Mouse (Mus musculus) embryonic facial prominence, embryonic 11.5 days (tissue): Measurements from ENCODE around the gene Abcc1. TPM values are rescaled to one million over a fixed set of nuclear protein-coding genes. Genes with fewer than 3 reads are reported as not detected.

Experiments
- ATAC-seq: fragments of 200-750 bp; cut with Nextera tagmentation; replicated peaks from 2 replicates; pipeline ENCODE4 v1.8.0; 2017; ENCODE audit warnings: low read depth; ENCODE audit not compliant: insufficient number of reproducible peaks, low FRiP score, low TSS enrichment
- DNase-seq: peaks from one replicate; pipeline ENCODE4 v3.0.0-alpha.2; 2015; ENCODE audit warnings: low spot score
- H3K27ac ChIP-seq: fragments of 300-500 bp; sonication (generic); replicated peaks from 2 replicates; pipeline ENCODE4 v1.5.1; 2014; ENCODE audit warnings: mild to moderate bottlenecking, low read depth, low read length, control low read depth
- H3K27me3 ChIP-seq: fragments of 300-500 bp; sonication (generic); 2 replicates; pipeline ENCODE4 v1.6.1; 2014; ENCODE audit warnings: mild to moderate bottlenecking, low read length, moderate library complexity, mixed read lengths; ENCODE audit not compliant: control insufficient read depth, insufficient read depth
- H3K36me3 ChIP-seq: fragments of 300-500 bp; sonication (generic); replicated peaks from 2 replicates; pipeline ENCODE4 v1.6.1; 2014; ENCODE audit warnings: low read depth, mild to moderate bottlenecking, low read length, moderate library complexity, mixed read lengths; ENCODE audit not compliant: control insufficient read depth, insufficient read depth
- H3K4me1 ChIP-seq: fragments of 300-500 bp; sonication (generic); 2 replicates; pipeline ENCODE4 v1.6.1; 2014; ENCODE audit warnings: low read length, mixed read lengths; ENCODE audit not compliant: control insufficient read depth, insufficient read depth
- H3K4me2 ChIP-seq: fragments of 300-500 bp; sonication (generic); 2 replicates; pipeline ENCODE4 v1.6.1; 2014; ENCODE audit warnings: low read depth, mild to moderate bottlenecking, control low read depth, low read length, moderate library complexity
- H3K4me3 ChIP-seq: fragments of 300-500 bp; sonication (generic); 2 replicates; pipeline ENCODE4 v1.5.1; 2014; ENCODE audit warnings: low read depth, low read length, control low read depth
- H3K9ac ChIP-seq: fragments of 300-500 bp; sonication (generic); replicated peaks from 2 replicates; pipeline ENCODE4 v1.6.1; 2014; ENCODE audit warnings: mild to moderate bottlenecking, control low read depth, low read length
- H3K9me3 ChIP-seq: fragments of 300-500 bp; sonication (generic); replicated peaks from 2 replicates; pipeline ENCODE4 v1.6.1; 2016; ENCODE audit warnings: mild to moderate bottlenecking, low read length, inconsistent platforms, mixed read lengths; ENCODE audit not compliant: control insufficient read depth
- WGBS: fragments of 180-500 bp; shearing (Covaris S2); extraction: QIAGEN DNeasy Blood & Tissue Kit; methylation state at CpG from one replicate; pipeline ENCODE4 v1.1.7; 2014; 5-methylcytosine and 5-hydroxymethylcytosine counted together
- polyA plus RNA-seq: library from polyadenylated mRNA; unstranded; fragments of >200 nt; fragmentation: Nextera tagmentation; extraction: Ambion mirVana; gene quantifications from 2 replicates; pipeline ENCODE4 v1.2.1, GENCODE M21; 2014

Abcc1 gene
- polyA plus RNA-seq: 5.5 and 6.2 TPM in 2 replicates

- ATAC-seq: peak; percentile 95
These were observed at the start of gene Abcc1 for GRCm38 (mm10) chr16:14361362-14362098. TSS of gene Abcc1 (plus strand) at chr16:14361558.

DNA sequence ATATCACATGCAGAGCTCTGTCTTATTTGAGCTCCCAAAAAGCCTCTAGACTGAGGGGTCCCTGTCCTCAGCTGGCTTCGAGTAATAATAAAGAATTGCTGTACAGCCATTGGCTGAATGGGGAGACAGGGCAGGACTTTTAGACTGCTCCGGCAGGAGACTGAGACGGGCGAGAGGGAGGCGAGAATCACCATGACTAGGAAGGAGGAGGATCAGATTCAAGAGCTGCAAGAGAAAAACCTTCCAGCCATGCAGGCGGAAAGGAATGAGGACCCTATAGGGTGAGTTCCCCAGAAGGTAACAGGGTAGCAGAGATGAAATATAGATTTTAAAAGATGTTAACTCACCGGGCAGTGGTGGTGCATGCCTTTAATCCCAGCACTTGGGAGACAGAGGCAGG lies 48.4 kb upstream of the Abcc1 start:
- H3K27me3 ChIP-seq: no peaks in the 10 kb centered on the region
- H3K36me3 ChIP-seq: no peaks in the 10 kb centered on the region; the same call in 1 of the 2 replicates
- no peaks in the 10 kb centered on the region for H3K9me3 ChIP-seq
- WGBS: 91% methylated on average over 7 of the region's 7 CpGs
- no peaks in the 10 kb centered on the region for H3K4me1 ChIP-seq
- H3K4me3 ChIP-seq: no peak overlapping the region
- no peak overlapping the region for H3K9ac ChIP-seq
- no peak for ATAC-seq
- no peak overlapping the region for H3K4me2 ChIP-seq
- H3K27ac ChIP-seq: no peak overlapping the region
- DNase-seq: no peak

More at GRCm38 (mm10) chr16:14361362-14362098, at the start of gene Abcc1:
- Histone ChIP-seq H3K27me3 (no peaks in the 10 kb centered on the region), H3K27ac (peak within 1 kb of the TSS; percentile 41; the same call in 1 of the 2 replicates), H3K9ac (peak within 1 kb of the TSS; percentile 86), H3K4me2 (peak within 1 kb of the TSS; percentile 91), H3K36me3 (no peaks in the 10 kb centered on the region), H3K4me3 (peak within 1 kb of the TSS; percentile 82), H3K9me3 (no peaks in the 10 kb centered on the region), H3K4me1 (no peaks in the 10 kb centered on the region)
- WGBS: under 1% methylated on average over 59 of the region's 64 CpGs
- peak; percentile 79 for DNase-seq

- Histone ChIP-seq H3K4me3 (peak within 1 kb of the TSS; percentile 75), H3K4me1 (no peaks in the 10 kb centered on the region), H3K27me3 (no peaks in the 10 kb centered on the region), H3K27ac (peak within 1 kb of the TSS; percentile 65; the same call in 1 of the 2 replicates), H3K4me2 (peak within 1 kb of the TSS; percentile 66), H3K36me3 (no peaks in the 10 kb centered on the region), H3K9ac (peak within 1 kb of the TSS; percentile 83), H3K9me3 (no peaks in the 10 kb centered on the region)
- DNase-seq: peak; percentile 97
- WGBS: 5% methylated on average over 51 of the region's 51 CpGs
- ATAC-seq: peak; percentile 100
These were observed 44.2 kb upstream of the Abcc1 start, which contains the start of gene Fopnl for GRCm38 (mm10) chr16:14316884-14317876. TSS of gene Fopnl (minus strand) at chr16:14317405.

GRCm38 (mm10) chr16:14319681-14320080 lies 41.7 kb upstream of the Abcc1 start:
- Histone ChIP-seq H3K4me2 (no peak overlapping the region), H3K9ac (no peak overlapping the region), H3K27ac (no peak overlapping the region), H3K36me3 (no peaks in the 10 kb centered on the region), H3K4me3 (no peak overlapping the region), H3K4me1 (no peaks in the 10 kb centered on the region), H3K9me3 (no peaks in the 10 kb centered on the region), H3K27me3 (no peaks in the 10 kb centered on the region)
- DNase-seq (no peak), ATAC-seq (no peak)
- WGBS: 87% methylated on average over 3 of the region's 3 CpGs

DNA sequence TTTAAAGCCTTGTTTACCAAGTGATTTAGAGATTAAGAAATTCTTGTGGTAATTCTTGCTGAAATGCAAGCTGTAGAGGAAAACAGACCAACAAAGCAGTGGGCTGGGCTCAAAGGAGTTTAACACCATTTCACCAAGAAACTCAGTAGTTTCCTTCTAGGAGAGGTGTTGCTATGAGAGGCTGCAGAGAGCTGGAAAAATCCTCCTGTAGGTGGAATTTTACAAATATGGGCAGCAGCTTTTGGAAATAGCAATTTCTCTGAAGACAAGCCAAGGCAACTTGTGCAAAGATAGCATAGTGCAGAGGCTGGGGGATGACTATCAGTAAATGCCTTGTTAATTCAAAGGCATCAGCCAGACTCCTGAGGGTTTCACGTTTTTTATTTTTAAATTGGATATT lies 40.9 kb upstream of the Abcc1 start:
- H3K9me3 ChIP-seq: no peaks in the 10 kb centered on the region
- ATAC-seq: no peak
- H3K36me3 ChIP-seq: no peaks in the 10 kb centered on the region
- H3K4me1 ChIP-seq: no peaks in the 10 kb centered on the region
- no peaks in the 10 kb centered on the region for H3K27me3 ChIP-seq
- no peak overlapping the region for H3K4me2 ChIP-seq
- no peak overlapping the region for H3K4me3 ChIP-seq
- WGBS: 57% methylated on average over 1 of the region's 1 CpGs
- no peak overlapping the region for H3K9ac ChIP-seq
- no peak for DNase-seq
- H3K27ac ChIP-seq: no peak overlapping the region

GRCm38 (mm10) chr16:14328156-14328555 lies 33.2 kb upstream of the Abcc1 start:
- WGBS: 60% methylated on average over 1 of the region's 1 CpGs
- H3K36me3 ChIP-seq: no peaks in the 10 kb centered on the region
- H3K9ac ChIP-seq: no peak overlapping the region
- no peak overlapping the region for H3K4me2 ChIP-seq
- H3K9me3 ChIP-seq: no peaks in the 10 kb centered on the region
- H3K27ac ChIP-seq: no peak overlapping the region
- no peaks in the 10 kb centered on the region for H3K4me1 ChIP-seq
- DNase-seq (no peak), ATAC-seq (no peak)
- H3K4me3 ChIP-seq: no peak overlapping the region
- H3K27me3 ChIP-seq: no peaks in the 10 kb centered on the region

DNA sequence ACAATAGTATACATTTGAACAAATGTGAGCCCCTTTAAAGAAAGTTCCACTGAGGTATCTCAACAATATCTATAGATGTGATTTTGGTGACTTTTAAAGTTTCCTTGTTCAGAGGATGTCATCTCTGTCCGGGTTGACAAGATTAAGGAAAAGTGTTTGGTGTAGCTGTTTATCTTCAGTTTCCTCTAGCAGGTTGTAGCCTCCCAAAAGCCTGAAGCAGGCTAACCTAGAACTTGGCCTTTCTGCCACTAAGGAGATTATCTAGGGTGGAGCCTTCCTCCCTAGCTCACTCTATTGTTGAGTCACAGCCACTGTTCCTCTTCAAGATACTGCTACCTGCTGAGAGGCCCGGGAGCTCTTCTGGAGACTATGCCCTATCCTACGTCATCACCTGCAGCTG lies 16.4 kb upstream of the Abcc1 start:
- no peaks in the 10 kb centered on the region for H3K9me3 ChIP-seq

More for the DNA sequence above, 16.4 kb upstream of the Abcc1 start:
- Histone ChIP-seq H3K4me1 (no peaks in the 10 kb centered on the region), H3K9ac (no peak overlapping the region), H3K27me3 (no peaks in the 10 kb centered on the region), H3K36me3 (no peaks in the 10 kb centered on the region), H3K4me3 (no peak overlapping the region), H3K4me2 (no peak overlapping the region), H3K27ac (no peak overlapping the region)
- ATAC-seq: no peak
- DNase-seq: no peak
- 74% methylated on average over 3 of the region's 3 CpGs for WGBS
